Mouse (Mus musculus): ENCODE measurements at regions not wholly inside any gene's neighbourhood (a gene's known extent, or its start where the extent isn't known, plus 50 kb on each side); places are given as distances from the start of the nearest gene placed in this dataset.

DNA sequence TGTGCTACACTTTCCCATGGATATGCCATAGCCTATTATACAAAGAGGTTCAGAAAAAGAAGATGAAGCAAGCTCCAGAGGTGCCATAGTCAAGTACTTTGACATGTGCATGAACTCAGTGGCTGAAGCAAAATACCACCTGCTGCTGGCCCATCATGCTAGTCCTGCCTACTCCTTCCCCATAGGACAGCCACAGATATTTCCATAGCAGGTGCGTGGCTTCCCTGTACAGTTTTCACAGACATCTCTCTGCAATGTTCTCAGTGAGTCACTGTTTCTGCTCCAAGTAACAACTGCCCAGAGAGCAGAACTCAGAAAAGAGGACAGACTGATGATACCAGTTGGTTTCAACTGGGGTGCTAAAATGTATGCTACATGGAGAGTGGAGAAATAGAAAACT is 242.8 kb upstream of the Thbs1 start:
- TF ChIP-seq CTCF (conservative IDR thresholded peaks at IDR 0.05; ENCODE audit: insufficient read depth, insufficient read length, low read depth, low read length) (no peak), POLR2A (IDR thresholded peaks at IDR 0.05; ENCODE audit: low read depth, low read length) (no peak)

All from kidney, adult 2 months (tissue).